ENCODE assay signal across 18 mouse cellular contexts in genomic region chr6:85158040-85158804, GRCm38 (mm10). TPM values are rescaled to one million over a fixed set of nuclear protein-coding genes. Genes with fewer than 3 reads are reported as not detected.
DNase-seq lines count a peak whose midpoint lies in the region; ATAC-seq and TF ChIP-seq lines count a peak whose summit lies in the region.
"Not testable (repeated sequence)": the region's sequence is repeated elsewhere in the genome, so short reads cannot be mapped to it uniquely, and the experiment has no call there.
"Had no signal": no experiment of that assay in that cellular context is flagged by ENCODE, and none has a peak within 500 bp of the region (broad histone marks: within the 10 kb centered on the region; RNA-seq: fewer than 3 reads in every experiment).

No protein-coding gene starts in this region.

- POLR2A ChIA-PET in Patski (lab: Charles Lee) = not testable (repeated sequence)

- peak; percentile 21 for DNase-seq in 416B (ENCODE audit: low read depth)
- not testable (repeated sequence) for DNase-seq in Patski (ENCODE audit: low read depth, low spot score); gastrocnemius, adult 2 months; liver, embryonic 14.5 days (ENCODE audit: low read depth in 3 of 3, low spot score in 3 of 3)
- peak; percentile 53 to 54 for DNase-seq in kidney, adult 8-10 months
- peak; percentile 59 to 67 for DNase-seq in kidney, postnatal 36 days
- DNase-seq in lung, postnatal 36 days = peak; percentile 14

- CTCF ChIA-PET in Patski (lab: Charles Lee) = interaction anchor here (0.6 to 1.5 kb wide), 7 partner anchors 81 to 271 kb away, joined by 3 read pairs; no protein-coding TSS in a partner anchor

- not testable (repeated sequence) for H3K4me2 ChIP-seq in liver, embryonic 14.5 days (ENCODE audit: low read depth)

- 52% methylated on average over 4 of the region's 4 CpGs for WGBS in liver, embryonic 14.5 days (ENCODE audit: insufficient replicate concordance)

- H3K4me1 ChIP-seq in liver, embryonic 14.5 days (replicated peaks; ENCODE audit: control insufficient read depth in 2 of 2, insufficient read depth in 2 of 2, low read length in 1 of 2) = not testable (repeated sequence)

- peak; percentile 45 for TF ChIP-seq CTCF in Patski (IDR thresholded peaks at IDR 0.05)
- peak; percentile 16; the same call in 1 of the 2 replicates for TF ChIP-seq CTCF in gastrocnemius, adult 2 months (IDR thresholded peaks at IDR 0.05)
- TF ChIP-seq CTCF in liver, embryonic 14.5 days (IDR thresholded peaks at IDR 0.05; ENCODE audit: low read depth) = not testable (repeated sequence)

- H3K36me3 ChIP-seq in liver, embryonic 14.5 days (replicated peaks; ENCODE audit: control insufficient read depth, insufficient read depth, low read depth) = not testable (repeated sequence)

- not testable (repeated sequence) for H3K9ac ChIP-seq in liver, embryonic 14.5 days (replicated peaks)

- in situ Hi-C loops in Patski (cut with MboI; ENCODE audit: low pct_unique_long_range_greater_than_20kb) = not testable (repeated sequence)

- ATAC-seq in Patski = not testable (repeated sequence)
- ATAC-seq in liver, embryonic 14.5 days (ENCODE audit: insufficient read depth) = peak; percentile 34; the same call in 1 of the 2 replicates

- not testable (repeated sequence) for H3K4me3 ChIP-seq in gastrocnemius, adult 2 months; liver, embryonic 14.5 days (ENCODE audit: insufficient read depth in 1 of 2, low read depth in 2 of 2, low read length in 2 of 2)

- H3K27me3 ChIP-seq in Patski; liver, embryonic 14.5 days (ENCODE audit: control insufficient read depth, insufficient read depth, low read length): not testable (repeated sequence)

- H3K9me3 ChIP-seq in liver, embryonic 14.5 days (ENCODE audit: control insufficient read depth, low read length) = not testable (repeated sequence)

- TF ChIP-seq EP300 in liver, embryonic 14.5 days (IDR thresholded peaks at IDR 0.05; ENCODE audit: low read depth) = not testable (repeated sequence)

- not testable (repeated sequence) for H3K27ac ChIP-seq in gastrocnemius, adult 2 months; liver, embryonic 14.5 days

- intact Hi-C loops in gastrocnemius, adult 2 months (cut with DNase I) = loop anchor here (2.0 to 5.0 kb wide), 2 partner anchors 81 to 254 kb away; no protein-coding TSS in a partner anchor

RNA-seq across cellular contexts. Expression of gene Spr, which starts 20.7 kb away (rescaled TPM):
- polyA plus RNA-seq in Patski (2021) = 73.1 TPM
- total RNA-seq in gastrocnemius, adult 2 months (2021) = 10 to 100 TPM; 40.7 to 57.9 TPM
- 7.6 and 7.9 TPM in 2 replicates for polyA plus RNA-seq in liver, embryonic 14.5 days (2012; rRNA removed)
- polyA plus RNA-seq in liver, embryonic 14.5 days (2014; fragmentation: Nextera tagmentation; extraction: Ambion mirVana) = 32.9 and 35.6 TPM in 2 replicates

RNA-seq across cellular contexts. Expression of gene Emx1, which starts 29.0 kb away (rescaled TPM):
- polyA plus RNA-seq in Patski (2021) = not detected
- total RNA-seq in gastrocnemius, adult 2 months (2021) = not detected
- polyA plus RNA-seq in liver, embryonic 14.5 days (2012; rRNA removed) = 0.03 and 0.12 TPM in 2 replicates
- polyA plus RNA-seq in liver, embryonic 14.5 days (2014; fragmentation: Nextera tagmentation; extraction: Ambion mirVana) = not detected in 2 replicates
- total RNA-seq: adrenal gland, adult 18-20 months; gastrocnemius, postnatal 25 days; heart, adult 18-20 months; heart, postnatal 14 days; megakaryocyte progenitor cell, adult 5-6 weeks; monocyte, adult 5-6 weeks; neutrophil, adult 5-6 weeks had no signal
- polyA plus RNA-seq: heart, embryonic 12.5 days; hindbrain, embryonic 11.5 days; lung, embryonic 16.5 days; stomach, embryonic 15.5 days had no signal
